Mouse (Mus musculus): ENCODE results near the gene 5730596B20Rik.

DNA sequence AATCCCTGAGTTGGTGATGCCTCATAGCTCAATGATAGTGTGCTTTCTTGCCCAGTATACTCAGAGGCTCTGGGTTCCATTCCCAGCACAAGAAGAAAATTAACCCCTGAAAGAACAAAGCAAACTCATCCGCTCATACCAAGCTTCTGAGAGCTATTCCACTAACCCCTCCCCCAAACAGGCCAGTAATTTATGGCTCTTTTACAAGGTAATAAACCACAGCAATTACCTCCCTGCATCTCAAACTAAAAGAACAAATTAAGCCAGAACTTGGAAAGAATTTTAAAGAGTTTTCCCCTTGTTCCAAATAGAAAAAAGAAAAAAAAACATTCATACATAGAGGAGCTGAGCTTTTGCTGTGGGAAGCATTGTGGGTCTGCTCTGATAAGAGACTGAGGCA is 5.5 kb downstream of the 5730596B20Rik start:
- TF ChIP-seq CTCF (IDR thresholded peaks at IDR 0.05; ENCODE audit: insufficient read depth, low read depth, low read length), result no peak
- TF ChIP-seq POLR2A (IDR thresholded peaks at IDR 0.05; ENCODE audit: insufficient read depth, low read depth, low read length), result no peak

All from olfactory bulb, adult 2 months (tissue).